Mouse (Mus musculus): ENCODE measurements around the gene Slc38a11.

- no peak for TF ChIP-seq POLR2AphosphoS2 (IDR thresholded peaks at IDR 0.05; ENCODE audit: low read depth, low read length)
- no peak for TF ChIP-seq RCOR1 (conservative IDR thresholded peaks at IDR 0.05; ENCODE audit: low read depth, low read length)
- no peak for TF ChIP-seq HCFC1 (IDR thresholded peaks at IDR 0.05; ENCODE audit: low read depth, low read length)
- TF ChIP-seq POLR2A (IDR thresholded peaks at IDR 0.05; ENCODE audit: low read depth, low read length) = no peak
- no peak for TF ChIP-seq MAX (IDR thresholded peaks at IDR 0.05; ENCODE audit: low read length)
- no peak for TF ChIP-seq UBTF (IDR thresholded peaks at IDR 0.05; ENCODE audit: low read depth, low read length)
Observed at GRCm38 (mm10) chr2:65340839-65341238, 23.0 kb downstream of the Slc38a11 start.

Data from CH12.LX (cell line).